Mouse (Mus musculus): ENCODE data around the gene Ccdc84.

GRCm38 (mm10) chr9:44376141-44376540 lies 42.2 kb downstream of the Ccdc84 start:
- no peak for TF ChIP-seq CTCF (IDR thresholded peaks at IDR 0.05; ENCODE audit: borderline replicate concordance, insufficient read depth, low read depth, low read length)
- TF ChIP-seq POLR2A (IDR thresholded peaks at IDR 0.05; ENCODE audit: borderline replicate concordance, insufficient read depth, low read length) = no peak

Measured in cerebellum, adult 2 months (tissue).